Mouse (Mus musculus): Measurements from ENCODE around the gene Zfp385a.
"Not testable (repeated sequence)": the region's sequence is repeated elsewhere in the genome, so short reads cannot be mapped to it uniquely, and the experiment has no call there.

The Zfp385a gene

DNA sequence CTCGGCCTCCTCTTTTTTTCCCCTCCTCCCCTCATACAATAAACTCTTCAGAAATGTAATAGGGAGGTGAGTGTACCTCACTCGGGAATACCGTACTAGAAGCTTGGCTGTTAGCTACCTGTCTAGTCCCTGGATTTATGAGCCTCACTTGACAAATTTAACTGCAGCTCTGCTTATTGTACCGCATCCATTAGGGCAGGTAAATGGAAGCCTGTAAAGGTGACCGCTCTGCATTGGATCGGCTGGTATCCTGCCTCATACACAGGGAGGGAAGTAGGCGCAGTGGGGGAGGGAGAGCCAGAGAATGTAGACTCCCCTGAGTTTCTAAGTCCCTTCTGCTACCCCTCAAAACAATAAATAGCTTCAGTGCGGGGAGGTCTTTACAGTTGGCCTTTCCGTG is 49.0 kb downstream of the Zfp385a start:
- DNase-seq (ENCODE audit: low read depth, low spot score): no peak

DNA sequence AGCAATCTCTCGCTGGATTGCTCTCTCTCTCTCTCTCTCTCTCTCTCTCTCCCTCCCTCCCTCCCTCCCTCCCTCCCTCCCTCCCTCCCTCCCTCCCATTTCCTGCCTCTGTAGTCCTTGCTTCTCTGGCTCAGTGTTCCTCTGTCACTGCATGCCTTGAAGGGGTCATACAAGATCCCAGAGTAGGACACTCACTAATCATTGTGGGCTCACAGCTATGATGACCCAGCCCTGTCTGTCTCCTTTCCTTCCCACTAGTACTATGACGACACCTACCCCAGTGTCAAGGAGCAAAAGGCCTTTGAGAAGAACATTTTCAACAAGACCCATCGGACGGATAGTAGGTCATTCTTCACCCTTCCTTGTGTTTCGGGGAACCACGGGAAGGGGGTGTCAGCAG is 49.5 kb downstream of the Zfp385a start:
- DNase-seq (ENCODE audit: low read depth, low spot score): no peak

DNA sequence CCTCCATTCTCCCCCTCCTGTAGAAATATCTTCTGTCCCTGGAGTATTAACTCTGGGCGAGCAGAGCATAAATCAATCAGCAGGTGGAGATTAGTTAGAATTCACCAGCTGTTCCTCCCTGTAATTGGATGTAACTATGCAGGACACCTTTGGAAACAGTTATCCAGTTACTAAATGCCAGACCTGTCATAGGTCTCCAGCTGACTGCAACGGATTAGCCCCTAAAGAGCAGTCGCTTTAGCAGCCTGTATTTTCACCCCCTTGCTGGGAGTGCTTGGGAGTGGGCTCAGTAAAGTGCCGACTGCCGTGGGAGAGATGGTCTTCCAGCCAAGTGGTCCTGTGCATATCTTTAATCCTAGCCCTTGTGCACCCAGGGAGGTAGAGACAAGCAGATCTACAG is 50.3 kb downstream of the Zfp385a start:
- no peak for DNase-seq (ENCODE audit: low read depth, low spot score)

- DNase-seq (ENCODE audit: low read depth, low spot score): peak; percentile 76
Observed at GRCm38 (mm10) chr15:103285778-103286417, 54.0 kb downstream of the Zfp385a start.

GRCm38 (mm10) chr15:103284647-103285046 is 55.2 kb downstream of the Zfp385a start:
- no peak for DNase-seq (ENCODE audit: low read depth, low spot score)

DNA sequence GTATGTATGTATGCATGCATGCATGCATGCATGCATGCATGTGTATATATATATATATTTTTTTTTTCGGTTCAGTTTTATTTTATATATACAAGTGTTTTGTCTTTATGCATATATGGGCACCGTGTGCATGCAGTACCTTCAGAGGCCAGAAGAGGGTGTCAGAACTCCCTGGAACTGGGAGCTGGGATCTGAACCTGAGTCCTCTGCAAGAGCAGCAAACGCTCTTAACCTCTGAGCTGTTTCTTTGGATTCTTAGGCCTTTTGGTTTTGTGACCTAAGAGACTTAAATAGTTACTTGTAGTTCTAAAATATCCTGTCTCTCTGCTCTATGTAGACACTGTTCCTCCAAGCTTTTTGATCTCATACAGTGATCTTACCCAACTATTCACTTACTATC is 55.8 kb downstream of the Zfp385a start:
- DNase-seq (ENCODE audit: low read depth, low spot score): peak; percentile 44

- no peak for DNase-seq (ENCODE audit: low read depth, low spot score)
Observed at GRCm38 (mm10) chr15:103281465-103282205, 58.3 kb downstream of the Zfp385a start.

DNA sequence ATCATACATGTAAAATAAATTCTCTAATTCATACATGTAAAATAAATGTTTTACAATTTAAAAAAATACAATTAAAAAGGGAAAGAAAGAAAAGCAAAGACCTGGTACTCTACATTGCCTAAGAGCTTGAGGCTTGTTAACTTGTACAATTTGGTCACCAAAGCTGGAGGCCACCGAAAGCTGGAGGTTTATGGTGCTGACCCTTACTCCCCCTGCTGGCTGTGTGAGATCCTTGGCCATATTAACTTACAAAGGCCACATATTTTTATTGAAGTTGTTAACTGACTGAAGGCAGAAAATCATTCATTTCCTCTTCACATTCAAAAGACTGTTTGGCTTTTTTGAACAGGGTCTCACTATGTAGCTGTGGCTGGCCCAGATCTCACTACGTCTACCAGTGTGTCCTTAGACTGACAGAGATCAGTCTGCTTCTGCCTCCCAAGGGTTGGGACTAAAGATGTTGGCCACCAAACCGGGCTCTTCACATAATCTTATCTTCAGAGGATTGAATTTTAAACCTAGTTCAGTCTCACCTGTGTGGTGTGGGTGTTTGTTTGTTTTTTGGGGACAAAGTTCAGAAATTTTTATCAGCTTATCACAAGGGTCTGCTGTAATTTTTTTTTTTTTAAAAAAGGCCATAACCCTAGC is 59.0 kb downstream of the Zfp385a start:
- peak; percentile 44 for DNase-seq (ENCODE audit: low read depth, low spot score)

DNA sequence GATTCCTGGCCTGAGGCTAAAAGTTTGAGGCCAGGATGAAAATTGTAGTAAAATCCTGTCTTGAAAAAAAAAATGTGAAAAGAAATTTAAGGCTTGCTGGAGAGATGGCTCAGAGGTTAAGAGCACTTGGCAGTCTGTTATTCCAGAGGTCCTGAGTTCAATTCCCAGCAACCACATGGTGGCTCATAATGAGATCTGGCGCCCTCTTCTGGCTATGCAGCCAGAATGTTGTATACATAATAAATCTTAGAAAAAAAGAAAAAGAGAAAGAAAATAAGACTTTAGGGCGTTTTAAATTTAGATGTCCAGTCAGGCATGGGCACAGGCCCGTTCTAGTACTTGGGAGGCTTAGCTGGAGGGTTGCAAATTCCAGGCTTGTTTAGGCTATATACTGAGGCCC is 60.1 kb downstream of the Zfp385a start:
- DNase-seq (ENCODE audit: low read depth, low spot score): no peak

DNA sequence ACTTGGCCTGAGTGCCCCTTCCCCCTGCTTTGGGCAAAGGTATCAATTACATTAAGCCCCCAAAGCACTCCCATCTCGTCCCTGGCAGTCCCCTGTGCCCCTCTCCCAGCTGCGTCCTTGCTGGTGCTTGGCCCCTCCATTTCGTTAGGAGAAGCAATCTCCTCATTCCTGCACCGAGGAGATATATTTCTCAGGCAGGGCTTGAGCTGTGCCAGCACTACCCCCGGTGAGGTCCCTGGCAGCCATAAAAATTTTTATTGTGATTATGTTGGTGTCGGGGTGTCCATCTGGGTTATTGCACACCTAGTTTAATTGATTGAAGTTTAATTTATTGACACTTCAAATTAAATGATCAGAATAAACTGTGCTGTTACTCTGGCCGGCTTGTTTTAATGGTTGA is 61.9 kb downstream of the Zfp385a start:
- DNase-seq (ENCODE audit: low read depth, low spot score): no peak

GRCm38 (mm10) chr15:103275943-103276342 is 64.0 kb downstream of the Zfp385a start:
- DNase-seq (ENCODE audit: low read depth, low spot score): not testable (repeated sequence)

DNA sequence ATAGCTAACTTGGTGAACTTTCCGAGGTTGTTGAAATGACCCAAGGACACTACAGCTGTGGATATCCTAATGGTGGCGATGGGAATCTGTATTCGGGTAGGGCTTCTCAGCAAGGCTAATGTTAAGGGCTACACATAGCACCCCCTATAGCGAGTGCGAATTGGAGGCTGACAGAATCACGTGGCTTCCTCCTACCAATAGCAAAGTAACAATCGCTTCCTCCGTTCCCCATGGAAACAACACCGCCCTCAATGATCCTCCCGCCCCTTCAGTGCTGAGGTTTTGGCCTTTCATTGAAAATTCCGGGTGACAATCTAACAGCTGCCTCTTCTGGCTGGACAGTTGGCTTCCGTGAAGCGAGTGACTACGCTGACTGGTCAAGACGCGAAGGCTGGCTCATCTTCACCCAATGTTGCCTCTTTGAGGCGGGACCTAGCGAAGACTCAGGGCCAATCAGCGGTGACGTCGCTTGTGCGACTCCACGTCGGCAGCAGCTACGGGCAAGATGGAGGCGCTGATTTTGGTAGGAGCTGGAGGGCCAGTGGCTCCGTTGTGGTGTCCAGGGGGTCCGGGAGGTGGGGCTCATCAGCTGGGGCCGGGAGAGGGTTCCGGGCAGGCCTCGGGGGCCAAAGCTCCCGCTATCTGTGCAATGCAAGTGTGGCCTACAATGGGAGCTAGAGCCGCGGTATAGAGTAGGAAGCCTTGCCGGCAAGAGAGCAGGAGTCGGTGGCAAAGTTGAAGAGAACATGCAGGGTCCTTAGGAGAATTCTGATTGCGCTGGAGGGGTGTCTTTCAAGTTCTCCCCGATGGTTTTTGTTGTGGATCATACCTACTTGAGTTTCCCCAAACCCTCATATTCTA is 67.2 kb downstream of the Zfp385a start, which contains the start of gene Copz1:
Gene Copz1 (plus strand): TSS at position 296 of the 861 bp plus-strand sequence.
- peak; percentile 100 for DNase-seq (ENCODE audit: low read depth, low spot score)

DNA sequence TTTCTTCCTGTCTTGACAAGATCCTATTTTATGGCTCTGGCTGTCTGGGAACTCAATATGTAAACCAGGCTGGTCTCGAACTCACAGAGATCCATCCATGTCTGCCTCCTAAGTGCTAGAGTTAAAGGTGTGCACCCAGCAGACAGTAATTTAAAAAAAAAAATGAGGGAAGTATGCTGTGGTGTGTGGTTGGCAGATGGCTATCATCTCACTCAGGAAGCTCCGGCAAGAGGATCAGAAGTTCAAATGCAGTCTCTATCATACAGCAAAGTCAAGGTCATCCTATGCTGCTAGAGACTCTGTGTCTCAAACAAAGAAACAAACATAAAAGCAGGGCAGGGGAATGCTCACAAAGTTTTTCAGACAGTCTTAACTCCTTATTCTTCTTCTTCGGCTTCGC is 71.0 kb downstream of the Zfp385a start:
- no peak for DNase-seq (ENCODE audit: low read depth, low spot score)

DNA sequence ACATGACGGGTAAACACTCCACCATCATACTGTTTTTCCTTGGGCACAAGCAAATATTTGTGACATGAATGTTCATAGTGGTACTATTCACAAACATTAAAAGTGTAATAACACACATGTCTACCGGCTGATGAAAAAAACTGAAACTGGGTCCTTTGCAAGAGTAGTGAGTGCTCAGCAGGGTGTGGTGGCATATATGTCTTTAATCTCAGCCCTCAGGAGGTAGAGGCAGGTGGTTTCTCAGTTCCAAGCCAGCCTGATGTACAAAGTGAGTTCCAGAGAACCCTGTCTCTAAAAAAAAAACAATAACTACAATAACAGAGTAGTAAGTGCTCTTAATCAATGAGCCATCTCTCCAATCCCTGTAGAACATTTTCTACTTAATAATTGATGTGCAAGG is 75.1 kb downstream of the Zfp385a start:
- DNase-seq (ENCODE audit: low read depth, low spot score): no peak

All from brain, adult 2 months (tissue).